Mouse (Mus musculus): ENCODE data around the gene Gm5431. TPM values are rescaled to one million over a fixed set of nuclear protein-coding genes. Genes with fewer than 3 reads are reported as not detected.
"Not testable (repeated sequence)": the region's sequence is repeated elsewhere in the genome, so short reads cannot be mapped to it uniquely, and the experiment has no call there.

Gene Gm5431
- polyA plus RNA-seq, 1 experiment from 2014 or later, result not detected

DNA sequence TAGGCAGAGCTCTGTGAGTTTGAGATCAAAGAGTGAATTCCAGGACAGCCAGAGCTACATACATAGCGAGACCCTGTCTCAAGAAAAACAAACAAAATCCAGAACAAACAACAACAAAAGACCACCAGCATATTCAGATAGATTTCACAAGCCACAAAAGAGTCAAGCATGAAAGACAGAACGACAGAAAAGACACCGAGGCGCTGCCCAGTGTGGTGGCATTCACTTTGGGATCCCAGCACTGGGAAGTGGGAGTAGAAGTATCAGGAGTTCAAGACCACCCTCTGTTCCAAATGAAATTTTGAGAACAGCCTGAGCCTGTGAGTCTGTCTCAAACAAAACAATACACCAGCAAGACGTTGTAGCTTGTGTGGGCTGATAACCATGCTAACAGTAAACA, 55.1 kb downstream of the Gm5431 start:
- DNase-seq (ENCODE audit: low spot score) (no peak), ATAC-seq (ENCODE audit: insufficient read depth, low FRiP score, low TSS enrichment) (no peak)
- H3K9ac ChIP-seq (ENCODE audit: low read length), result no peak overlapping the region
- H3K27ac ChIP-seq (ENCODE audit: low read depth, low read length), result no peak overlapping the region
- 66% methylated on average over 5 of the region's 5 CpGs for WGBS
- no peaks in the 10 kb centered on the region for H3K27me3 ChIP-seq (ENCODE audit: control insufficient read depth, insufficient read depth, low read length)
- H3K4me2 ChIP-seq (ENCODE audit: low read depth), result no peak overlapping the region
- H3K9me3 ChIP-seq (ENCODE audit: control insufficient read depth, low read length), result no peaks in the 10 kb centered on the region
- H3K36me3 ChIP-seq (ENCODE audit: control insufficient read depth, insufficient read depth, low read length), result no peaks in the 10 kb centered on the region
- no peaks in the 10 kb centered on the region for H3K4me1 ChIP-seq (ENCODE audit: control insufficient read depth, insufficient read depth, low read length)
- H3K4me3 ChIP-seq (ENCODE audit: low read depth, low read length), result no peak overlapping the region

DNA sequence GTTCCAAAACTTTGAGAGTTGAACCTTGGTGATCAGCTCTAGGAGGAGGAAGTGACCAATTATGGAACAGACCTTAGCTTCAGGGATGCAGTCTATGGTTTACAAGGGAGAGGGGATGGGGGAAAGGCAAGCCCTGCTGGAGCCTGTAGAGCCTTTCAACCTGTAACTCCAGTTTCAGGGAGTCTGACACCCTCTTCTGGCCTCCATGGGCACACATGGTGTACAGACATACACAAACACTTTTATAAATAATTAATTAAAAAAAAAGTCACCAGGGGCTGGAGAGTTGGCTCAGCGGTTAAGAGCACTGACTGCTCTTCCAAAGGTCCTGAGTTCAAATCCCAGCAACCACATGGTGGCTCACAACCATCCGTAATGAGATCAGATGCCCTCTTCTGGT, 55.7 kb downstream of the Gm5431 start:
- WGBS, result 82% methylated on average over 2 of the region's 2 CpGs

DNA sequence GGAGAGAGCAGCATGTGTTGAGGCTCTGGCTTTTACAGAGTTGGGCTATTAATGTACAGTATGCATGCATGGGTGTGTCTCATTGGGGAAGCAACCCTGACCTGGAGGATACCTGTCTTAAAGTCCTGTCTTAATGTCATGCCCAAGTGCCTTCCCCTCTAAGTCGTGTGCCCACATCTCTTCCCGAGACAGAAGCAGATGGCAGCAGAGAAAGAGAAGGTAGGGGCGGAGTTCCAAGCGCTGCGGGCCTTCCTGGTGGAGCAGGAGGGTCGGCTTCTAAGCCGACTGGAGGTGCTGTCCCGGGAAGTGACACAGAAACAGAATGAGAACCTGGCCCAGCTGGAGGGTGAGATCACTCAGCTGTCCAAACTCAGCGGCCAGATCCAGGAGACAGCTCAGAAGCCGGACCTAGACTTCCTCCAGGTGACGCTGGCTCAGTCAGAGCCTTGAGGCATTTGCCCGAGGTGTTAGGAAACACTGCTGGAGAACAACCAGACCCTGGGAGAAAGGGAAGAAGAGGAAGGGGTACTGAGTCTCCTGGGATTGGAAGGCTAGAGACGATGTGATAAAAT, 56.7 kb downstream of the Gm5431 start:
- WGBS, result 21% methylated on average over 13 of the region's 13 CpGs
- Histone ChIP-seq H3K4me2 (ENCODE audit: low read depth) (no peak overlapping the region), H3K4me1 (ENCODE audit: control insufficient read depth, insufficient read depth, low read length) (no peaks in the 10 kb centered on the region), H3K9me3 (ENCODE audit: control insufficient read depth, low read length) (no peaks in the 10 kb centered on the region), H3K27ac (ENCODE audit: low read depth, low read length) (no peak overlapping the region), H3K9ac (ENCODE audit: low read length) (no peak overlapping the region), H3K4me3 (ENCODE audit: low read depth, low read length) (no peak overlapping the region), H3K27me3 (ENCODE audit: control insufficient read depth, insufficient read depth, low read length) (no peaks in the 10 kb centered on the region), H3K36me3 (ENCODE audit: control insufficient read depth, insufficient read depth, low read length) (no peaks in the 10 kb centered on the region)
- DNase-seq (ENCODE audit: low spot score), result no peak
- ATAC-seq (ENCODE audit: insufficient read depth, low FRiP score, low TSS enrichment), result no peak

More for the DNA sequence above, 55.7 kb downstream of the Gm5431 start:
- not testable (repeated sequence) for H3K36me3 ChIP-seq (ENCODE audit: control insufficient read depth, insufficient read depth, low read length); ATAC-seq (ENCODE audit: insufficient read depth, low FRiP score, low TSS enrichment); DNase-seq (ENCODE audit: low spot score); H3K9me3 ChIP-seq (ENCODE audit: control insufficient read depth, low read length); H3K27ac ChIP-seq (ENCODE audit: low read depth, low read length); H3K4me1 ChIP-seq (ENCODE audit: control insufficient read depth, insufficient read depth, low read length); H3K4me2 ChIP-seq (ENCODE audit: low read depth); H3K27me3 ChIP-seq (ENCODE audit: control insufficient read depth, insufficient read depth, low read length); H3K4me3 ChIP-seq (ENCODE audit: low read depth, low read length); H3K9ac ChIP-seq (ENCODE audit: low read length)

DNA sequence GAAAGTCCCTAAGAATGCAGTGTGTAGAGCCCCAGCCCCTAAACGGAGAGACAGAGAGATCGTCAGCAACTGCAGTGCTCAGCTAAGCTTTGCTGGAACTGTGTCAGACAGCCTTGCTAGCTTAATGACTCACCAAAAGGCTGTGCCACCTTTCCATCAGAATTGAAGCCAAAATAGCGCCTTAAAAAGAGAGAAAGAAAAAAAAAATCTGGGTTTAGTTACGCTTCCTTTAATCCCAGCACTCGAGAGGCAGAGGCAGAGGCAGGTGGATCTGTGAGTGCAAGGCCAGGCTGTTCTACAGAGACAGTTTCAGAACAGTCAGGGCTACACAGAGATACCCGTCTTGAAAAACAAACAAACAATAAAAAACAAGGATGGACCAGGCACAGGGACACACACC, 57.7 kb downstream of the Gm5431 start:
- WGBS, result 66% methylated on average over 6 of the region's 6 CpGs
- no peaks in the 10 kb centered on the region for H3K36me3 ChIP-seq (ENCODE audit: control insufficient read depth, insufficient read depth, low read length)
- H3K9ac ChIP-seq (ENCODE audit: low read length), result no peak overlapping the region
- H3K4me1 ChIP-seq (ENCODE audit: control insufficient read depth, insufficient read depth, low read length), result no peaks in the 10 kb centered on the region
- no peak overlapping the region for H3K27ac ChIP-seq (ENCODE audit: low read depth, low read length)
- DNase-seq (ENCODE audit: low spot score), result no peak
- ATAC-seq (ENCODE audit: insufficient read depth, low FRiP score, low TSS enrichment), result no peak
- no peak overlapping the region for H3K4me3 ChIP-seq (ENCODE audit: low read depth, low read length)
- H3K4me2 ChIP-seq (ENCODE audit: low read depth), result no peak overlapping the region
- no peaks in the 10 kb centered on the region for H3K27me3 ChIP-seq (ENCODE audit: control insufficient read depth, insufficient read depth, low read length)
- no peaks in the 10 kb centered on the region for H3K9me3 ChIP-seq (ENCODE audit: control insufficient read depth, low read length)

DNA sequence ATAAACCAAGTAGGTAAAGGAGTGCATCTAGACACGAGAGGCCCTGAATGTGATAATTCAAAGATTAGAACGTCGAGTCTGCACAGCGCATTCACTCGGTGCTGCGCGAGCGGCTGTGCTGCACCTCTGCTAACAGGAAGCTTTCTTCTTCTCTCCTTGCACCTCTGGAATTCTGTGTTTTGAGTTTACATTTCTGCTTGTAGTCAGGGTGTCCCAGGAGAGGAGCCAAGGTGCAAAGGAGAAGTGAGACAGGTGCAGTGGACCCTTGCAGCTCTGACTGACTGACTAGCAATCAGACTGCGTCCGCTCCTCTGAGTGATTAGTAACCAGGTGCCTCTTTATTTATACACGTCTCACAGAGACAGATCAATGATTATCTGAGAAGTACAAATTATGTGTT, 58.8 kb downstream of the Gm5431 start:
- H3K4me1 ChIP-seq (ENCODE audit: control insufficient read depth, insufficient read depth, low read length), result no peaks in the 10 kb centered on the region
- no peak overlapping the region for H3K4me2 ChIP-seq (ENCODE audit: low read depth)
- DNase-seq (ENCODE audit: low spot score) (no peak), ATAC-seq (ENCODE audit: insufficient read depth, low FRiP score, low TSS enrichment) (no peak)
- no peak overlapping the region for H3K27ac ChIP-seq (ENCODE audit: low read depth, low read length)
- H3K9ac ChIP-seq (ENCODE audit: low read length), result no peak overlapping the region
- H3K9me3 ChIP-seq (ENCODE audit: control insufficient read depth, low read length), result no peaks in the 10 kb centered on the region
- 90% methylated on average over 11 of the region's 11 CpGs for WGBS
- H3K4me3 ChIP-seq (ENCODE audit: low read depth, low read length), result no peak overlapping the region
- H3K36me3 ChIP-seq (ENCODE audit: control insufficient read depth, insufficient read depth, low read length), result no peaks in the 10 kb centered on the region
- no peaks in the 10 kb centered on the region for H3K27me3 ChIP-seq (ENCODE audit: control insufficient read depth, insufficient read depth, low read length)

DNA sequence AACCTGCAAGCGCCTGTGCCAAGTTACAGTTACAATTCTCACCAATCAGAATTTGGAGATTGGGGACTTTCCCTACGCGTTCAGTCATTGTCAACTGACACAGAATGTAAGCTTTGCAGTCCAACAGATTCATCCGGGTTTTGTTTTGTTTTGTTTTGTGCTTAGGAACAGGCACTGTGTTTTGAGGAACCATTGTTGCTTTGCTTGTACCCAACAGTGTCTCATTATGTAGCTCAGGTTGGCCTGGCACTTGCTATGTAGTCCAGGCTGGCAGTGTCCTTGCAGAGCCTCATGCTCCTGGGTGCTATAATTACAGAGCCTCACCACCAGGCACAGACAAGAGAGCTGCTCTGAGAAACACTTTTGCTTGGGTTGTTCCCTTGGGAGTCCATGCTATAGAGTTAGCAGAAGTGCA, 59.6 kb downstream of the Gm5431 start:
- Histone ChIP-seq H3K4me3 (ENCODE audit: low read depth, low read length) (no peak overlapping the region), H3K9ac (ENCODE audit: low read length) (no peak overlapping the region), H3K4me2 (ENCODE audit: low read depth) (no peak overlapping the region), H3K4me1 (ENCODE audit: control insufficient read depth, insufficient read depth, low read length) (no peaks in the 10 kb centered on the region), H3K27me3 (ENCODE audit: control insufficient read depth, insufficient read depth, low read length) (no peaks in the 10 kb centered on the region), H3K36me3 (ENCODE audit: control insufficient read depth, insufficient read depth, low read length) (no peaks in the 10 kb centered on the region), H3K27ac (ENCODE audit: low read depth, low read length) (no peak overlapping the region), H3K9me3 (ENCODE audit: control insufficient read depth, low read length) (no peaks in the 10 kb centered on the region)
- DNase-seq (ENCODE audit: low spot score), result no peak
- ATAC-seq (ENCODE audit: insufficient read depth, low FRiP score, low TSS enrichment), result no peak
- WGBS, result 86% methylated on average over 4 of the region's 4 CpGs

DNA sequence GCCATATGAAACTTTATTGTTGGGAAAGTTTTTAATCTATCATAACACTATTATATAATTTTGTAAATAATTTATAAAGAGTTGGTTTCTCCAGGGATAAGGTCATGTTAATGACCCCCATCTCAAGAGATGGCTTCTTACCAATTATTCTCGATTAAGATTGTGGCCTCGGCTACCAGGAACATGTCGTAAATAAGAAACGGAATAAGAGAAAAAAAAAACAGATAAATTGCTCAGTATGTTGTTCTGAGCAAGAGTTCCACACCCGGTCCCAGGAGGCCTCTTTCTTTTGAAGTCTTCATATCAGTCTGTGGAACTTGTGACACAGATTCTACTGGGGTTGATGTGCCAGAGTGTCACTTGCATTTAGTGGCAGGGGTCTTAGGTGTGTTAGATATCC, 60.8 kb downstream of the Gm5431 start:
- Histone ChIP-seq H3K4me1 (ENCODE audit: control insufficient read depth, insufficient read depth, low read length) (0 out of 2 replicates have a peak, but pooled peaks cover 3% of the 10 kb centered on the region), H3K27ac (ENCODE audit: low read depth, low read length) (no peak overlapping the region), H3K4me3 (ENCODE audit: low read depth, low read length) (no peak overlapping the region), H3K4me2 (ENCODE audit: low read depth) (no peak overlapping the region), H3K36me3 (ENCODE audit: control insufficient read depth, insufficient read depth, low read length) (no peaks in the 10 kb centered on the region), H3K9me3 (ENCODE audit: control insufficient read depth, low read length) (no peaks in the 10 kb centered on the region), H3K27me3 (ENCODE audit: control insufficient read depth, insufficient read depth, low read length) (peaks cover 5% of the 10 kb centered on the region; the same call in 1 of the 2 replicates), H3K9ac (ENCODE audit: low read length) (no peak overlapping the region)
- 86% methylated on average over 5 of the region's 5 CpGs for WGBS
- DNase-seq (ENCODE audit: low spot score) (no peak), ATAC-seq (ENCODE audit: insufficient read depth, low FRiP score, low TSS enrichment) (no peak)

DNA sequence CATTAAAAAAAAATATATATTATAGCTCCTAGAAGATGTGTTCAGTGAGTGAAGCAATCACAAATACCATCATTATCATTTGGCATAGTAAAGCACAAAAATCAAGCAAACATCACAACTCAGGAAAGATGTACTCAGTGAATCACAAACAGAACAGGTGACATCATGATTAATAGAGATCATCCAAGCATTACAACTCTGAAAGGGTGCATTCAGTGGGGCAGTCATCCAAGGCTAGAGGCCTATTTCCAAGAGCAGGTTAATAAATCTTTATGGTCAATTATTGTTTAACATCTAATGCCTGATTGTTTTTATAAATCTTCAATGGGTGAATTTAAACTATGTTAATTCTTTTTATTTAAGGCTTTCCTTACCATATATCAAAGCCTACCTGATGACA, 61.2 kb downstream of the Gm5431 start:
- no peak overlapping the region for H3K4me2 ChIP-seq (ENCODE audit: low read depth)
- H3K9ac ChIP-seq (ENCODE audit: low read length), result no peak overlapping the region
- DNase-seq (ENCODE audit: low spot score), result no peak
- 0 out of 2 replicates have a peak, but pooled peaks cover 3% of the 10 kb centered on the region for H3K4me1 ChIP-seq (ENCODE audit: control insufficient read depth, insufficient read depth, low read length)
- ATAC-seq (ENCODE audit: insufficient read depth, low FRiP score, low TSS enrichment), result no peak
- H3K36me3 ChIP-seq (ENCODE audit: control insufficient read depth, insufficient read depth, low read length), result no peaks in the 10 kb centered on the region
- H3K27ac ChIP-seq (ENCODE audit: low read depth, low read length), result no peak overlapping the region
- peaks cover 5% of the 10 kb centered on the region; the same call in 1 of the 2 replicates for H3K27me3 ChIP-seq (ENCODE audit: control insufficient read depth, insufficient read depth, low read length)
- H3K4me3 ChIP-seq (ENCODE audit: low read depth, low read length), result no peak overlapping the region
- no peaks in the 10 kb centered on the region for H3K9me3 ChIP-seq (ENCODE audit: control insufficient read depth, low read length)

DNA sequence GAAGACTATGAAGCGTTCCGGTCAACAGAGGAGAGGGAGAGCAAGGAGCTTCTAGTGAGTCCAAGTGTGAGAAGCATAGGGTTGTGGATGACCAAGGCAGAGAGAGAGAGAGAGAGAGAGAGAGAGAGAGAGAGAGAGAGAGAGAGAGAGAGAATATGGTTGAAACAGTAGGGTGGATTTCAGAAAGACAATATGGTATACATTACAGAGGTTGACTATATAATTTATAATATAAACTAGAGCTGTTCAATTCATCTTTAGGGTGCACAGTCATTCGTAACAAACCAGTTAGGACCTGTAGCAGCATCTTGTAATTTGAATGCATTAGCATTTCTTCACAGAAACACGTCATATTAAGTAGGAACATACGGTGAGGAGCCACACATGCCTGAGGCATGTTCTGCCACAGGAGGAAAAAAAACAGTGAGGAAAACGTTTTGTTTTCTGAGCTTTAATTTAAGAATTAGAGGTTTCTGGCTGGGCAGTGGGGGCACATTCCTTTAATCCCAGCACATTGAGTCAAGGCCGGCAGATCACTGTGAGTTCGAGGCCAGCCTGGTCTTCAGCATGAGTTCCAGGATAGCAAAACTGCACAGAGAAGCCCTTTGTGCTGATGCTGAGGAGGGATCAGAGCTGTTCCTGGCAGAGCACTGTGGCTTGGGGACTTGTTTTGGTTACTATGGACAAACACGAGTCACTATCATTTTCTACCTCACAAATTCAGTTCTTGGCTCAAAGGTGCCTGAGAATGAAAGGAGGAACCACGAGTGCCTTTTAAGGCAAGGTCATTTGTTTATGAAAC, 62.9 kb downstream of the Gm5431 start:
- Histone ChIP-seq H3K4me3 (ENCODE audit: low read depth, low read length) (peak overlapping the region; percentile 83; the same call in 1 of the 2 replicates), H3K9me3 (ENCODE audit: control insufficient read depth, low read length) (no peaks in the 10 kb centered on the region), H3K4me2 (ENCODE audit: low read depth) (no peak overlapping the region; the same call in 1 of the 2 replicates), H3K9ac (ENCODE audit: low read length) (no peak overlapping the region), H3K4me1 (ENCODE audit: control insufficient read depth, insufficient read depth, low read length) (0 out of 2 replicates have a peak, but pooled peaks cover 3% of the 10 kb centered on the region), H3K27ac (ENCODE audit: low read depth, low read length) (no peak overlapping the region), H3K36me3 (ENCODE audit: control insufficient read depth, insufficient read depth, low read length) (no peaks in the 10 kb centered on the region), H3K27me3 (ENCODE audit: control insufficient read depth, insufficient read depth, low read length) (peaks cover 5% of the 10 kb centered on the region; the same call in 1 of the 2 replicates)
- no peak for DNase-seq (ENCODE audit: low spot score)
- 80% methylated on average over 10 of the region's 10 CpGs for WGBS
- no peak for ATAC-seq (ENCODE audit: insufficient read depth, low FRiP score, low TSS enrichment)

Data from neural tube, embryonic 11.5 days (tissue).